Mouse (Mus musculus) neural tube, embryonic 14.5 days (tissue): ENCODE data around the gene Pitx2. TPM values are rescaled to one million over a fixed set of nuclear protein-coding genes. Genes with fewer than 3 reads are reported as not detected.

Experiments used
- ATAC-seq: fragments of 200-750 bp; cut with Nextera tagmentation; 2 replicates; pipeline ENCODE4 v1.8.0; 2017; ENCODE audit warnings: low read depth, mild to moderate bottlenecking, moderate TSS enrichment, moderate library complexity
- H3K27ac ChIP-seq: fragments of 300-500 bp; sonication (generic); 2 replicates; pipeline ENCODE4 v1.5.1; 2014; ENCODE audit warnings: low read depth, mild to moderate bottlenecking, control low read depth, low read length, moderate library complexity, mixed read lengths
- H3K27me3 ChIP-seq: fragments of 300-500 bp; sonication (generic); 2 replicates; pipeline ENCODE4 v1.6.1; 2014; ENCODE audit warnings: low read length; ENCODE audit not compliant: control insufficient read depth, insufficient read depth
- H3K36me3 ChIP-seq: fragments of 300-500 bp; sonication (generic); 2 replicates; pipeline ENCODE4 v1.6.1; 2014; ENCODE audit warnings: low read length, mixed read lengths; ENCODE audit not compliant: control insufficient read depth, insufficient read depth
- H3K4me1 ChIP-seq: fragments of 300-500 bp; sonication (generic); 2 replicates; pipeline ENCODE4 v1.6.1; 2014; ENCODE audit warnings: low read length; ENCODE audit not compliant: control insufficient read depth, insufficient read depth
- H3K4me2 ChIP-seq: fragments of 300-500 bp; sonication (generic); 2 replicates; pipeline ENCODE4 v1.6.1; 2014; ENCODE audit warnings: mild to moderate bottlenecking, low read depth, low read length, control low read depth
- H3K4me3 ChIP-seq: fragments of 300-500 bp; sonication (generic); 2 replicates; pipeline ENCODE4 v1.5.1; 2014; ENCODE audit warnings: low read depth, low read length, control low read depth, mixed read lengths
- H3K9ac ChIP-seq: fragments of 300-500 bp; sonication (generic); replicated peaks from 2 replicates; pipeline ENCODE4 v1.6.1; 2014; ENCODE audit warnings: low read depth, mild to moderate bottlenecking, control low read depth, low read length, mixed read lengths
- H3K9me3 ChIP-seq: fragments of 300-500 bp; sonication (generic); 2 replicates; pipeline ENCODE4 v1.6.1; 2016; ENCODE audit warnings: low read length; ENCODE audit not compliant: control insufficient read depth
- WGBS: fragments of 180-500 bp; shearing (Covaris S2); extraction: QIAGEN DNeasy Blood & Tissue Kit; methylation state at CpG from one replicate; pipeline ENCODE4 v1.1.7; 2014; 5-methylcytosine and 5-hydroxymethylcytosine counted together
- polyA plus RNA-seq: library from polyadenylated mRNA; unstranded; fragments of >200 nt; fragmentation: Nextera tagmentation; extraction: Ambion mirVana; gene quantifications from 2 replicates; pipeline ENCODE4 v1.2.1, GENCODE M21; 2014

The Pitx2 gene
- polyA plus RNA-seq, 1 experiment from 2014 or later: 5.0 TPM

- Histone ChIP-seq H3K9me3 (no peaks in the 10 kb centered on the region), H3K4me3 (no peak overlapping the region), H3K4me2 (no peak overlapping the region), H3K27ac (no peak overlapping the region), H3K9ac (no peak overlapping the region), H3K4me1 (no peaks in the 10 kb centered on the region), H3K27me3 (no peaks in the 10 kb centered on the region), H3K36me3 (no peaks in the 10 kb centered on the region)
- 83% methylated on average over 7 of the region's 7 CpGs for WGBS
- no peak for ATAC-seq
Observed at GRCm38 (mm10) chr3:129170416-129170815, 29.3 kb upstream of the Pitx2 start.

GRCm38 (mm10) chr3:129171789-129172188, 27.9 kb upstream of the Pitx2 start:
- H3K9me3 ChIP-seq: no peaks in the 10 kb centered on the region
- H3K36me3 ChIP-seq: no peaks in the 10 kb centered on the region
- H3K4me3 ChIP-seq: no peak overlapping the region
- 94% methylated on average over 4 of the region's 4 CpGs for WGBS
- no peaks in the 10 kb centered on the region for H3K27me3 ChIP-seq
- H3K9ac ChIP-seq: no peak overlapping the region
- H3K4me1 ChIP-seq: no peaks in the 10 kb centered on the region
- ATAC-seq: no peak
- H3K4me2 ChIP-seq: no peak overlapping the region
- H3K27ac ChIP-seq: no peak overlapping the region

- no peak overlapping the region for H3K27ac ChIP-seq
- peaks cover 34% of the 10 kb centered on the region for H3K27me3 ChIP-seq
- no peak overlapping the region for H3K4me2 ChIP-seq
- ATAC-seq: 0 out of 2 replicates have a peak, but pooled peaks have one; percentile 4
- no peaks in the 10 kb centered on the region for H3K36me3 ChIP-seq
- no peak overlapping the region for H3K9ac ChIP-seq
- peaks cover 3% of the 10 kb centered on the region; the same call in 1 of the 2 replicates for H3K4me1 ChIP-seq
- H3K9me3 ChIP-seq: no peaks in the 10 kb centered on the region
- H3K4me3 ChIP-seq: no peak overlapping the region
- 4% methylated on average over 12 of the region's 12 CpGs for WGBS
Observed at GRCm38 (mm10) chr3:129194436-129194835, 5.2 kb upstream of the Pitx2 start.

GRCm38 (mm10) chr3:129195036-129195435, 4.6 kb upstream of the Pitx2 start:
- no peak for ATAC-seq
- no peak overlapping the region for H3K9ac ChIP-seq
- no peak overlapping the region for H3K27ac ChIP-seq
- 1% methylated on average over 16 of the region's 16 CpGs for WGBS
- H3K4me1 ChIP-seq: peaks cover 9% of the 10 kb centered on the region
- no peaks in the 10 kb centered on the region for H3K36me3 ChIP-seq
- H3K27me3 ChIP-seq: peaks cover 38% of the 10 kb centered on the region
- no peak overlapping the region for H3K4me2 ChIP-seq
- no peak overlapping the region for H3K4me3 ChIP-seq
- H3K9me3 ChIP-seq: no peaks in the 10 kb centered on the region

- Histone ChIP-seq H3K27ac (no peak overlapping the region), H3K36me3 (no peaks in the 10 kb centered on the region), H3K4me1 (peaks cover 9% of the 10 kb centered on the region), H3K4me2 (no peak overlapping the region), H3K9ac (no peak overlapping the region), H3K4me3 (no peak overlapping the region), H3K27me3 (peaks cover 38% of the 10 kb centered on the region), H3K9me3 (no peaks in the 10 kb centered on the region)
- ATAC-seq: no peak
- 1% methylated on average over 12 of the region's 12 CpGs for WGBS
Observed at GRCm38 (mm10) chr3:129195816-129196549, 3.7 kb upstream of the Pitx2 start.

- H3K9me3 ChIP-seq: no peaks in the 10 kb centered on the region
- H3K9ac ChIP-seq: no peak overlapping the region
- no peak for ATAC-seq
- H3K27me3 ChIP-seq: peaks cover 42% of the 10 kb centered on the region
- under 1% methylated on average over 10 of the region's 10 CpGs for whole genome bisulfite sequencing
- no peak overlapping the region for H3K4me2 ChIP-seq
- no peaks in the 10 kb centered on the region for H3K36me3 ChIP-seq
- peaks cover 9% of the 10 kb centered on the region for H3K4me1 ChIP-seq
- no peak overlapping the region for H3K27ac ChIP-seq
- H3K4me3 ChIP-seq: no peak overlapping the region
Observed at GRCm38 (mm10) chr3:129196550-129196919, 3.1 kb upstream of the Pitx2 start.

- WGBS: 0% methylated on average over 13 of the region's 13 CpGs
- H3K27ac ChIP-seq: no peak overlapping the region
- ATAC-seq: no peak
- no peaks in the 10 kb centered on the region for H3K9me3 ChIP-seq
- peaks cover 9% of the 10 kb centered on the region for H3K4me1 ChIP-seq
- no peak overlapping the region for H3K4me3 ChIP-seq
- H3K27me3 ChIP-seq: peaks cover 47% of the 10 kb centered on the region
- H3K4me2 ChIP-seq: no peak overlapping the region
- no peak overlapping the region for H3K9ac ChIP-seq
- H3K36me3 ChIP-seq: no peaks in the 10 kb centered on the region
Observed at GRCm38 (mm10) chr3:129197035-129197434, 2.6 kb upstream of the Pitx2 start.

GRCm38 (mm10) chr3:129197786-129198626, 1.7 kb upstream of the Pitx2 start:
- no peaks in the 10 kb centered on the region for H3K9me3 ChIP-seq
- 1% methylated on average over 16 of the region's 16 CpGs for WGBS
- H3K4me1 ChIP-seq: peaks cover 9% of the 10 kb centered on the region
- H3K4me2 ChIP-seq: no peak overlapping the region
- ATAC-seq: no peak
- H3K36me3 ChIP-seq: no peaks in the 10 kb centered on the region
- no peak overlapping the region for H3K4me3 ChIP-seq
- no peak overlapping the region for H3K9ac ChIP-seq
- H3K27ac ChIP-seq: no peak overlapping the region
- H3K27me3 ChIP-seq: peaks cover 51% of the 10 kb centered on the region

- no peaks in the 10 kb centered on the region for H3K9me3 ChIP-seq
- peaks cover 54% of the 10 kb centered on the region for H3K27me3 ChIP-seq
- H3K4me3 ChIP-seq: no peak overlapping the region
- H3K4me1 ChIP-seq: peaks cover 9% of the 10 kb centered on the region
- ATAC-seq: no peak
- no peak overlapping the region for H3K9ac ChIP-seq
- WGBS: 1% methylated on average over 11 of the region's 11 CpGs
- H3K4me2 ChIP-seq: no peak overlapping the region
- no peak overlapping the region for H3K27ac ChIP-seq
- no peaks in the 10 kb centered on the region for H3K36me3 ChIP-seq
Observed at GRCm38 (mm10) chr3:129198627-129198903, 1.1 kb upstream of the Pitx2 start.
